In genomic region chr5:106164190-106164589, GRCm38 (mm10) we compare ENCODE assay signal across 25 mouse cellular contexts.
DNase-seq lines count a peak whose midpoint lies in the region; ATAC-seq and TF ChIP-seq lines count a peak whose summit lies in the region.
"Had no signal": no experiment of that assay in that cellular context is flagged by ENCODE, and none has a peak within 500 bp of the region (broad histone marks: within the 10 kb centered on the region; RNA-seq: fewer than 3 reads in every experiment).

No protein-coding gene starts in this region.

- H3K36me3 ChIP-seq in limb, embryonic 13.5 days: no peaks in the 10 kb centered on the region
- no peaks in the 10 kb centered on the region for H3K36me3 ChIP-seq in limb, embryonic 10.5 days
- H3K36me3 ChIP-seq in lung, postnatal 0 days (ENCODE audit: insufficient read depth, low read length): no peaks in the 10 kb centered on the region
- H3K36me3 ChIP-seq in limb, embryonic 14.5 days (ENCODE audit: control insufficient read depth, insufficient read depth, low read length): no peaks in the 10 kb centered on the region
- H3K36me3 ChIP-seq: embryonic facial prominence, embryonic 13.5 days; forebrain, embryonic 10.5 days; heart, embryonic 10.5 days; heart, embryonic 13.5 days; hindbrain, embryonic 15.5 days had no signal

- no peak overlapping the region for H3K27ac ChIP-seq in limb, embryonic 13.5 days
- no peak overlapping the region for H3K27ac ChIP-seq in limb, embryonic 10.5 days
- no peak overlapping the region for H3K27ac ChIP-seq in lung, postnatal 0 days (ENCODE audit: low read length)
- H3K27ac ChIP-seq in limb, embryonic 14.5 days (replicated peaks; ENCODE audit: low read depth, low read length): no peak overlapping the region
- H3K27ac ChIP-seq: embryonic facial prominence, embryonic 13.5 days; forebrain, embryonic 10.5 days; forebrain, embryonic 13.5 days; heart, adult 2 months; heart, embryonic 10.5 days; heart, embryonic 13.5 days had no signal

- H3K4me2 ChIP-seq in limb, embryonic 13.5 days (replicated peaks): no peak overlapping the region
- H3K4me2 ChIP-seq in lung, postnatal 0 days (replicated peaks; ENCODE audit: low read depth, low read length): no peak overlapping the region
- H3K4me2 ChIP-seq in limb, embryonic 14.5 days (replicated peaks; ENCODE audit: low read depth, low read length, severe bottlenecking): no peak overlapping the region
- H3K4me2 ChIP-seq: embryonic facial prominence, embryonic 13.5 days; forebrain, embryonic 13.5 days; heart, embryonic 13.5 days had no signal

- H3K4me1 ChIP-seq in limb, embryonic 13.5 days: peaks cover 15% of the 10 kb centered on the region; the same call in 1 of the 2 replicates
- H3K4me1 ChIP-seq in limb, embryonic 10.5 days: peaks cover 16% of the 10 kb centered on the region
- H3K4me1 ChIP-seq in lung, postnatal 0 days (ENCODE audit: insufficient read depth, low read depth, low read length): no peaks in the 10 kb centered on the region
- no peaks in the 10 kb centered on the region for H3K4me1 ChIP-seq in limb, embryonic 14.5 days (ENCODE audit: control insufficient read depth, insufficient read depth, low read length)
- H3K4me1 ChIP-seq: heart, embryonic 10.5 days; heart, embryonic 13.5 days had no signal

- TF ChIP-seq EP300 in lung, postnatal 0 days (IDR thresholded peaks at IDR 0.05): no peak

- ATAC-seq in limb, embryonic 13.5 days (ENCODE audit: low FRiP score, low read depth): peak; percentile 54; the same call in 1 of the 2 replicates
- ATAC-seq in lung, postnatal 0 days: no peak
- ATAC-seq in limb, embryonic 14.5 days (ENCODE audit: low FRiP score, low read depth): peak; percentile 74
- ATAC-seq: CD4-positive, CD25-positive, alpha-beta regulatory T cell, adult 4 months; forebrain, embryonic 16.5 days had no signal

- no peak for DNase-seq in limb, embryonic 10.5 days (ENCODE audit: low spot score)
- peak; percentile 20 for DNase-seq in lung, postnatal 0 days (ENCODE audit: low spot score)
- no peak for DNase-seq in lung, postnatal 10 days
- DNase-seq in limb, embryonic 14.5 days (ENCODE audit: low spot score): peak; percentile 38
- DNase-seq in urinary bladder, postnatal 14 days (ENCODE audit: low spot score): no peak
- DNase-seq: adrenal gland, adult 2 months; adrenal gland, postnatal 14 days; cerebellum, adult 11 months; cerebellum, adult 2 months; cerebellum, adult 9-11 months; cerebellum, postnatal 25 days; gastrocnemius, postnatal 10 days; gastrocnemius, postnatal 36 days; heart, adult 2 months; heart, postnatal 14 days; heart, postnatal 4 days had no signal

- TF ChIP-seq POLR2A in limb, embryonic 14.5 days (IDR thresholded peaks at IDR 0.05; ENCODE audit: borderline replicate concordance, extremely low read depth, insufficient read depth, insufficient read length): no peak

- no peak for TF ChIP-seq CTCF in lung, postnatal 0 days (IDR thresholded peaks at IDR 0.05)

- no peak overlapping the region for H3K9ac ChIP-seq in limb, embryonic 13.5 days
- H3K9ac ChIP-seq in lung, postnatal 0 days (replicated peaks; ENCODE audit: low read depth): no peak overlapping the region
- H3K9ac ChIP-seq in limb, embryonic 14.5 days (ENCODE audit: low read depth, low read length, severe bottlenecking): no peak overlapping the region
- H3K9ac ChIP-seq: embryonic facial prominence, embryonic 13.5 days; forebrain, embryonic 13.5 days; heart, embryonic 13.5 days; hindbrain, embryonic 15.5 days had no signal

- H3K27me3 ChIP-seq in limb, embryonic 13.5 days: no peaks in the 10 kb centered on the region
- H3K27me3 ChIP-seq in limb, embryonic 10.5 days (ENCODE audit: low read depth, poor library complexity, severe bottlenecking): no peaks in the 10 kb centered on the region
- H3K27me3 ChIP-seq in lung, postnatal 0 days (replicated peaks; ENCODE audit: insufficient read depth, low read length): no peaks in the 10 kb centered on the region
- H3K27me3 ChIP-seq in limb, embryonic 14.5 days (ENCODE audit: control insufficient read depth, insufficient read depth, low read length): no peaks in the 10 kb centered on the region
- H3K27me3 ChIP-seq: embryonic facial prominence, embryonic 13.5 days; heart, embryonic 13.5 days; hindbrain, embryonic 15.5 days had no signal

- no peak overlapping the region for H3K4me3 ChIP-seq in limb, embryonic 13.5 days
- no peak overlapping the region for H3K4me3 ChIP-seq in limb, embryonic 10.5 days
- H3K4me3 ChIP-seq in lung, postnatal 0 days (ENCODE audit: low read depth, low read length): no peak overlapping the region
- H3K4me3 ChIP-seq in limb, embryonic 14.5 days (replicated peaks; ENCODE audit: low read length): no peak overlapping the region
- H3K4me3 ChIP-seq: embryonic facial prominence, embryonic 13.5 days; forebrain, embryonic 10.5 days; forebrain, embryonic 13.5 days; heart, adult 2 months; heart, embryonic 10.5 days; heart, embryonic 13.5 days; hindbrain, embryonic 15.5 days had no signal

- 47% methylated on average over 8 of the region's 8 CpGs for WGBS in limb, embryonic 13.5 days
- 80% methylated on average over 8 of the region's 8 CpGs for WGBS in limb, embryonic 10.5 days
- 58% methylated on average over 8 of the region's 8 CpGs for WGBS in lung, postnatal 0 days
- WGBS in limb, embryonic 14.5 days: 42% methylated on average over 8 of the region's 8 CpGs

- 0 out of 2 replicates have a peak, but pooled peaks cover 3% of the 10 kb centered on the region for H3K9me3 ChIP-seq in limb, embryonic 13.5 days
- H3K9me3 ChIP-seq in limb, embryonic 10.5 days (replicated peaks): no peaks in the 10 kb centered on the region
- H3K9me3 ChIP-seq in lung, postnatal 0 days (ENCODE audit: low read length): no peaks in the 10 kb centered on the region
- no peaks in the 10 kb centered on the region for H3K9me3 ChIP-seq in limb, embryonic 14.5 days (ENCODE audit: control insufficient read depth, low read length)
- H3K9me3 ChIP-seq: embryonic facial prominence, embryonic 13.5 days; forebrain, embryonic 13.5 days; heart, embryonic 10.5 days; hindbrain, embryonic 15.5 days had no signal

Comparison
In these comparisons a context has a peak if more than half of its experiments do, and no peak if none do; other contexts are left out.
1. DNase-seq: peak in lung, postnatal 0 days (single experiment) and limb, embryonic 14.5 days (single experiment); none in limb, embryonic 10.5 days (single experiment), lung, postnatal 10 days (single experiment) and urinary bladder, postnatal 14 days (single experiment).